Mouse (Mus musculus) forebrain, embryonic 12.5 days (tissue): Measurements from ENCODE around the gene Fzr1. TPM values are rescaled to one million over a fixed set of nuclear protein-coding genes. Genes with fewer than 3 reads are reported as not detected.
A peak's percentile ranks its signal among the peaks of the same experiment; 100 is the strongest.

Experiments used
- ATAC-seq: fragments of 200-750 bp; cut with Nextera tagmentation; 2 replicates; pipeline ENCODE4 v1.8.0; 2017; ENCODE audit warnings: moderate TSS enrichment; ENCODE audit not compliant: low FRiP score
- H3K27ac ChIP-seq: fragments of 300-500 bp; sonication (generic); 2 replicates; pipeline ENCODE4 v1.5.1; 2016; ENCODE audit warnings: mild to moderate bottlenecking
- H3K27me3 ChIP-seq: fragments of 300-500 bp; sonication (generic); 2 replicates; pipeline ENCODE4 v1.6.1; 2016; ENCODE audit warnings: mild to moderate bottlenecking
- H3K36me3 ChIP-seq: fragments of 300-500 bp; sonication (generic); replicated peaks from 2 replicates; pipeline ENCODE4 v1.6.1; 2016; ENCODE audit warnings: mild to moderate bottlenecking
- H3K4me1 ChIP-seq: fragments of 300-500 bp; sonication (generic); 2 replicates; pipeline ENCODE4 v1.6.1; 2016
- H3K4me2 ChIP-seq: fragments of 300-500 bp; sonication (generic); 2 replicates; pipeline ENCODE4 v1.6.1; 2016; ENCODE audit warnings: mild to moderate bottlenecking, moderate library complexity
- H3K4me3 ChIP-seq: fragments of 300-500 bp; sonication (generic); replicated peaks from 2 replicates; pipeline ENCODE4 v1.5.1; 2016; ENCODE audit warnings: mild to moderate bottlenecking
- H3K9ac ChIP-seq: fragments of 300-500 bp; sonication (generic); 2 replicates; pipeline ENCODE4 v1.6.1; 2016; ENCODE audit warnings: mild to moderate bottlenecking
- H3K9me3 ChIP-seq: fragments of 300-500 bp; sonication (generic); 2 replicates; pipeline ENCODE4 v1.6.1; 2016
- WGBS: fragments of 180-500 bp; shearing (Covaris S2); methylation state at CpG from one replicate; pipeline ENCODE4 v1.1.7; 2016; 5-methylcytosine and 5-hydroxymethylcytosine counted together
- polyA plus RNA-seq: library from polyadenylated mRNA; unstranded; fragments of >200 nt; fragmentation: Nextera tagmentation; extraction: Ambion mirVana; gene quantifications from 2 replicates; pipeline ENCODE4 v1.2.1, GENCODE M21; 2016

The Fzr1 gene
- 145 and 148 TPM in 2 replicates for polyA plus RNA-seq

- peaks cover 30% of the 10 kb centered on the region for H3K4me1 ChIP-seq
- H3K4me2 ChIP-seq: peak within 1 kb of the TSS; percentile 78
- 0 out of 2 replicates have a peak, but pooled peaks cover 5% of the 10 kb centered on the region for H3K27me3 ChIP-seq
- peak within 1 kb of the TSS; percentile 88 for H3K4me3 ChIP-seq
- H3K9me3 ChIP-seq: no peaks in the 10 kb centered on the region
- peaks cover 29% of the 10 kb centered on the region for H3K36me3 ChIP-seq
- ATAC-seq: peak; percentile 75
- peak within 1 kb of the TSS; percentile 82 for H3K27ac ChIP-seq
- WGBS: under 1% methylated on average over 50 of the region's 59 CpGs
- H3K9ac ChIP-seq: peak within 1 kb of the TSS; percentile 97
Observed at GRCm38 (mm10) chr10:81377793-81378552, at the start of gene Fzr1. Fzr1 (minus strand) TSS chr10:81378516.

- H3K4me2 ChIP-seq: no peak overlapping the region
- no peak overlapping the region for H3K9ac ChIP-seq
- H3K36me3 ChIP-seq: no peaks in the 10 kb centered on the region
- H3K4me3 ChIP-seq: no peak overlapping the region
- peaks cover 48% of the 10 kb centered on the region for H3K4me1 ChIP-seq
- H3K27me3 ChIP-seq: peaks cover 70% of the 10 kb centered on the region
- H3K27ac ChIP-seq: no peak overlapping the region
- ATAC-seq: no peak
- H3K9me3 ChIP-seq: no peaks in the 10 kb centered on the region
- WGBS: 78% methylated on average over 8 of the region's 8 CpGs
Observed at GRCm38 (mm10) chr10:81427804-81428506, 49.6 kb upstream of the Fzr1 start.

GRCm38 (mm10) chr10:81427327-81427726 is 49.0 kb upstream of the Fzr1 start:
- ATAC-seq: no peak
- peaks cover 47% of the 10 kb centered on the region for H3K4me1 ChIP-seq
- H3K4me2 ChIP-seq: peak overlapping the region; percentile 63
- H3K4me3 ChIP-seq: peak overlapping the region; percentile 39
- H3K9ac ChIP-seq: 0 out of 2 replicates have a peak overlapping the region, but pooled peaks have one; percentile 2
- H3K36me3 ChIP-seq: no peaks in the 10 kb centered on the region
- 25% methylated on average over 3 of the region's 3 CpGs for WGBS
- peaks cover 76% of the 10 kb centered on the region for H3K27me3 ChIP-seq
- no peak overlapping the region for H3K27ac ChIP-seq
- no peaks in the 10 kb centered on the region for H3K9me3 ChIP-seq

- peaks cover 77% of the 10 kb centered on the region for H3K27me3 ChIP-seq
- no peaks in the 10 kb centered on the region for H3K9me3 ChIP-seq
- H3K9ac ChIP-seq: peak overlapping the region; percentile 53
- H3K4me2 ChIP-seq: peak overlapping the region; percentile 63
- 3% methylated on average over 27 of the region's 38 CpGs for WGBS
- peak overlapping the region; percentile 39 for H3K4me3 ChIP-seq
- peaks cover 47% of the 10 kb centered on the region for H3K4me1 ChIP-seq
- ATAC-seq: no peak
- no peak overlapping the region for H3K27ac ChIP-seq
- H3K36me3 ChIP-seq: no peaks in the 10 kb centered on the region
Observed at GRCm38 (mm10) chr10:81426897-81427296, 48.6 kb upstream of the Fzr1 start.

- Histone ChIP-seq H3K27ac (no peak overlapping the region), H3K9ac (peak overlapping the region; percentile 53)
- WGBS: under 1% methylated on average over 16 of the region's 33 CpGs
Observed at GRCm38 (mm10) chr10:81426081-81426671, 47.9 kb upstream of the Fzr1 start.

GRCm38 (mm10) chr10:81425236-81425850 is 47.0 kb upstream of the Fzr1 start:
- Histone ChIP-seq H3K9ac (0 out of 2 replicates have a peak overlapping the region, but pooled peaks have one; percentile 9), H3K27ac (no peak overlapping the region), H3K4me2 (peak overlapping the region; percentile 31), H3K4me3 (no peak overlapping the region), H3K9me3 (no peaks in the 10 kb centered on the region), H3K36me3 (no peaks in the 10 kb centered on the region), H3K27me3 (peaks cover 70% of the 10 kb centered on the region), H3K4me1 (peaks cover 39% of the 10 kb centered on the region)
- WGBS: 22% methylated on average over 10 of the region's 10 CpGs
- no peak for ATAC-seq

More at GRCm38 (mm10) chr10:81426081-81426671, 47.9 kb upstream of the Fzr1 start:
- peaks cover 69% of the 10 kb centered on the region for H3K27me3 ChIP-seq
- H3K36me3 ChIP-seq: no peaks in the 10 kb centered on the region
- peak overlapping the region; percentile 63 for H3K4me2 ChIP-seq
- H3K9me3 ChIP-seq: no peaks in the 10 kb centered on the region
- ATAC-seq: no peak
- H3K4me1 ChIP-seq: peaks cover 43% of the 10 kb centered on the region
- peak overlapping the region; percentile 39 for H3K4me3 ChIP-seq

- Histone ChIP-seq H3K36me3 (0 out of 2 replicates have a peak, but pooled peaks cover 6% of the 10 kb centered on the region), H3K9ac (no peak overlapping the region), H3K27me3 (peaks cover 73% of the 10 kb centered on the region), H3K27ac (0 out of 2 replicates have a peak overlapping the region, but pooled peaks have one; percentile 13), H3K4me3 (no peak overlapping the region), H3K4me1 (peaks cover 35% of the 10 kb centered on the region), H3K4me2 (peak overlapping the region; percentile 31), H3K9me3 (no peaks in the 10 kb centered on the region)
- no peak for ATAC-seq
- WGBS: 4% methylated on average over 21 of the region's 25 CpGs
Observed at GRCm38 (mm10) chr10:81424246-81425051, 46.1 kb upstream of the Fzr1 start.

GRCm38 (mm10) chr10:81423476-81424245 is 45.3 kb upstream of the Fzr1 start:
- WGBS: 66% methylated on average over 4 of the region's 4 CpGs
- Histone ChIP-seq H3K4me2 (no peak overlapping the region), H3K27ac (0 out of 2 replicates have a peak overlapping the region, but pooled peaks have one; percentile 13), H3K9me3 (no peaks in the 10 kb centered on the region), H3K4me3 (no peak overlapping the region), H3K4me1 (peaks cover 35% of the 10 kb centered on the region), H3K36me3 (0 out of 2 replicates have a peak, but pooled peaks cover 6% of the 10 kb centered on the region), H3K9ac (no peak overlapping the region), H3K27me3 (peaks cover 68% of the 10 kb centered on the region)
- no peak for ATAC-seq

- H3K9ac ChIP-seq: no peak overlapping the region
- no peak overlapping the region for H3K27ac ChIP-seq
- H3K4me3 ChIP-seq: no peak overlapping the region
- no peak for ATAC-seq
- no peaks in the 10 kb centered on the region for H3K9me3 ChIP-seq
- H3K4me2 ChIP-seq: no peak overlapping the region
- WGBS: 77% methylated on average over 3 of the region's 3 CpGs
- peaks cover 44% of the 10 kb centered on the region for H3K4me1 ChIP-seq
- peaks cover 63% of the 10 kb centered on the region for H3K27me3 ChIP-seq
- 0 out of 2 replicates have a peak, but pooled peaks cover 6% of the 10 kb centered on the region for H3K36me3 ChIP-seq
Observed at GRCm38 (mm10) chr10:81422661-81423217, 44.4 kb upstream of the Fzr1 start.

GRCm38 (mm10) chr10:81422191-81422590 is 43.9 kb upstream of the Fzr1 start:
- Histone ChIP-seq H3K27me3 (peaks cover 57% of the 10 kb centered on the region), H3K4me2 (no peak overlapping the region), H3K36me3 (0 out of 2 replicates have a peak, but pooled peaks cover 6% of the 10 kb centered on the region), H3K9ac (no peak overlapping the region), H3K4me3 (no peak overlapping the region), H3K9me3 (no peaks in the 10 kb centered on the region), H3K27ac (no peak overlapping the region), H3K4me1 (peaks cover 50% of the 10 kb centered on the region)
- WGBS: 85% methylated on average over 6 of the region's 6 CpGs
- no peak for ATAC-seq
